Mouse (Mus musculus) layer of hippocampus, adult 8-10 months (tissue): Measurements from ENCODE around the gene Cenpa. TPM values are rescaled to one million over a fixed set of nuclear protein-coding genes. Genes with fewer than 3 reads are reported as not detected.
A peak's percentile ranks its signal among the peaks of the same experiment; 100 is the strongest.

ENCODE experiments used
- DNase-seq, 2 experiments: peaks; one replicate each; pipeline ENCODE4 v3.0.0; 2022; ENCODE audit warnings: low spot score in 2 of 2
- total RNA-seq, 4 experiments: library from RNA; stranded (reverse); gene quantifications; 2 replicates each; pipeline ENCODE4 v1.2.4; 2022

Cenpa gene
- total RNA-seq, result 1 to 10 TPM; 2.3 to 5.2 (median 3.4) TPM

GRCm38 (mm10) chr5:30666391-30667195 lies at the start of gene Cenpa:
Cenpa (plus strand) TSS chr5:30666777.
- peak; percentile 92 to 95 for DNase-seq

- DNase-seq, result no peak
Observed at GRCm38 (mm10) chr5:30617357-30617756, 49.2 kb upstream of the Cenpa start.

- no peak for DNase-seq
Observed at GRCm38 (mm10) chr5:30617851-30618250, 48.7 kb upstream of the Cenpa start.

GRCm38 (mm10) chr5:30618376-30619003 lies 48.1 kb upstream of the Cenpa start:
- no peak for DNase-seq

- no peak for DNase-seq
Observed at GRCm38 (mm10) chr5:30619211-30619610, 47.4 kb upstream of the Cenpa start.

GRCm38 (mm10) chr5:30620567-30620966 lies 46.0 kb upstream of the Cenpa start:
- no peak for DNase-seq

- DNase-seq, result no peak
Observed at GRCm38 (mm10) chr5:30621211-30621790, 45.3 kb upstream of the Cenpa start.

- no peak for DNase-seq
Observed at GRCm38 (mm10) chr5:30621844-30622176, 44.8 kb upstream of the Cenpa start.

GRCm38 (mm10) chr5:30622177-30622840 lies 44.3 kb upstream of the Cenpa start:
- no peak for DNase-seq

GRCm38 (mm10) chr5:30622841-30623185 lies 43.8 kb upstream of the Cenpa start:
- no peak for DNase-seq

- DNase-seq, result no peak
Observed at GRCm38 (mm10) chr5:30623380-30623779, 43.2 kb upstream of the Cenpa start.

- no peak for DNase-seq
Observed at GRCm38 (mm10) chr5:30624311-30624710, 42.3 kb upstream of the Cenpa start.

GRCm38 (mm10) chr5:30624908-30625307 lies 41.7 kb upstream of the Cenpa start:
- DNase-seq, result no peak

- no peak for DNase-seq
Observed at GRCm38 (mm10) chr5:30625379-30625778, 41.2 kb upstream of the Cenpa start.

GRCm38 (mm10) chr5:30626331-30627105 lies 40.1 kb upstream of the Cenpa start:
- DNase-seq, result no peak

- DNase-seq, result no peak
Observed at GRCm38 (mm10) chr5:30628511-30628910, 38.1 kb upstream of the Cenpa start.

GRCm38 (mm10) chr5:30630401-30630800 lies 36.2 kb upstream of the Cenpa start:
- no peak for DNase-seq

- no peak for DNase-seq
Observed at GRCm38 (mm10) chr5:30632134-30632533, 34.4 kb upstream of the Cenpa start.

GRCm38 (mm10) chr5:30636994-30637393 lies 29.6 kb upstream of the Cenpa start:
- no peak for DNase-seq

- DNase-seq, result peak; percentile 66 to 82
Observed at GRCm38 (mm10) chr5:30638041-30638440, 28.5 kb upstream of the Cenpa start.

- peak in 1 of 2 experiments; percentile 25 for DNase-seq
Observed at GRCm38 (mm10) chr5:30643477-30644179, 22.9 kb upstream of the Cenpa start.
